Mouse (Mus musculus) gastrocnemius, postnatal 14 days (tissue): ENCODE measurements at regions not wholly inside any gene's neighbourhood (a gene's known extent, or its start where the extent isn't known, plus 50 kb on each side); places are given as distances from the start of the nearest gene placed in this dataset.
A peak's percentile ranks its signal among the peaks of the same experiment; 100 is the strongest.

Source experiments
- DNase-seq: peaks from one replicate; pipeline ENCODE4 v3.0.0; 2021; ENCODE audit warnings: mixed read lengths
- intact Hi-C: fragments of 180-260 bp; cut with DNase I; formaldehyde crosslinking; loops from one replicate; pipeline ENCODE4 v1.15.1; 2025; ENCODE audit warnings: low total_unique reads
- microRNA-seq, 2 experiments: library from miRNA; unstranded; fragments of <30 nt; microRNA quantifications; one replicate each; pipeline ENCODE4 v1.2.0; 2021

DNA sequence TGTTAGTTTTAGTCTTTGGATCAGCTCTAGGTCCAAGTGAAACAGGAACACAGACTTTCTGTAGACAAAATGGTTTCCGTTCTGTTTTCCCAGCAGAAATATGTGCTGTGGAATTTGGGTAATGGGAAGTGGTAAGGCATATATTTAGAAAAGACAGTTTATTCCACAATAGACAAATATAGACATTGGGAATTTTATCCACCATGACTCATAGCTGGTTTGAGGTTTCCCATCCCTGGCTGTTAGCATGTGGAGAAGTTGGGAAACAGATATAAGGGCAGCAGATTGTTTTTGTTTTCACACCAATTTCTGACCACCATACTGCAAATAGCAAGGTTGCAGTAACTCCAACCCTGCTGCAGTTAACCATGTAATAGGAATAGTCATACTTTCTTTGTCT, 385.0 kb upstream of the Adam34 start:
- DNase-seq: no peak
- intact Hi-C loops: no loop called here

DNA sequence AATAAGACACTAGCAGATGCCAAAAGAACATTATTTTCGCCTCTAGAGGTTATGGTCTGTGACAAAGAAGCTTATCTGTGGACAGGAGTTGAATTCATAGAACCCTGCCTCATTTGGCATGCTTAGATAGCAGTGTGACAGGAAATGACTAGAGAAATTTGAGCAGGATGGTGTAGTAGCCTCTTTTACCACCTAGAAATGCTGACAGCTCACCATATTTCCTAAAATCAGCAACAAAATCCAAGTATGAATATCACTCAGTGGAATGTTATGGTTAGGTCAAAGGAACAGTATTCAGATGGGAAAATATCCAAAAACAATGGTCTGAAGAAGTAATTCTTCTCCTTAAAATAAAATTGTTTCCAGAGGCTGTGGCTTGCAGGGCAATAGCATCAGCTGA, 383.6 kb upstream of the Adam34 start:
- intact Hi-C loops: no loop called here
- no peak for DNase-seq

DNA sequence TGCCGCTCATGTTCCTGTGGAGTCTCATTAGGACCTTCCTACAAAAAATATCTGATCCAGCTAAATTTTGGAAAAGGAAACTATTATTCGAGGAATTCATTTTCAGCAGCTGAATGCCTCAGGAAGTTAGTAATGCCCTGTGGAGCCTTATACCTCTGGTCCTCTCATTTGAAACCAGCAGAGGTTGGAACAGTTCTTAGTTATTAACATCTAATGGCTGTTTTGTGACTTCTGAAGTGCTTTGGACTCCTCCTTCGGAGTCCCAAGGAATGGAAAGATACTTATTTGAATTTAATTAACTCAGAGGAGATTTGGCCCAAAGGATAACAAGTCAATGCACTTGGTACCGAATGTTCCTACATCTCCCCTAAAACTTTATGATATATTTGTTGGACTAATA, 372.2 kb upstream of the Adam34 start:
- intact Hi-C loops: no loop called here
- no peak for DNase-seq

DNA sequence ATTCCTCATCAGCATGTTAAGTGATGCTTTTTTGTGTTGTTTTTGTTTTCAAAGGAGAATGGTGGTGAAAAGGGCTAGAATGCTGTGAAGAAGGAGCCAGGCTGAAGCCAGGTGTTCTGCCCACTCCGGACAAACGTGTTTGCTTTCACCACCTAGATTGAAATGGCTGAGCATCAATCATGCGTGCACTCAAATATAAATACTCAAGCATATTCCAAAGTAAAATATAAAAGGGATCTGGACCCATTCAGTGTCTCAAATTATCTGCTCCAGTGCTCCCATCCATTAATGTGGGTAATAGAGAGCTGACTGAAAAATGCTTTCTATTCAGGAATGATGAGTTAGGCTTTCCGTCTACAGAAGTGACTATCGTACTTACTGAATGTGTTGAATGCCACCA, 349.0 kb upstream of the Adam34 start:
- no peak for DNase-seq
- intact Hi-C loops: no loop called here

DNA sequence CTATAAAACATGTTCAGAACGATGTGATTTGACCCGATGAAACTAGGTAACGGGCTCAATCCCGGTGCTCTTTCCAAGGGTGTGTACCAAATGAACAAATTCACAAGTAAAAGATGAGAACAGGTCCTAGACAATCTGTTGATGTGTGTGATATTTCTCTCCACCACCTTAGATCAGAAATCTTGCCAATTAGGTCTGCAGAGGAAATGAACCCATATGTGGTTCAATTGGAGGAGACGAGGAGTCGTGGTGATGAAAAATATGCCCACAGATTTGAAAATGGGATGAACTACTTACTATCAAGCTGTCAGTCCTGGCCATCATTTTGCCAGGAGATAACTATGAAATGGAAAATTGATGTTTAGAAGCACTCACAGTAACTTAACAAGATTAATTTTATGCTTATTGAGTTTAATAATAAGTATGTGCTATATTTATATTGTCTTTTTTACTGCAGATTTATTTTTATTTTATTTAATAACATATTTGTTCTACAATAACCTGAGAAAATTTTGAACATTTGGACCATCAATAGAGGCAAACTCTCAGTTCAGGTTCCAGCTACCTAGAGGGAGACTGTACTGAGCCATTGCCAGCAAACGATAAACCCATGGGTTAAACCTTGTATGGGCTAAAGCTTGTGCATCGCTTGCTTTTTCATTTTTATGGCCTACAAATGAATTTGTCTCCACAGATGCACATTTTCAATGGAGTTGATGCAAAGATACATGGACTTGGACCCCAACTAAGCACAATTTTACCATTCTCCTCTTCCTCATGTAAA, 332.9 kb upstream of the Adam34 start:
- no peak for DNase-seq
- intact Hi-C loops: no loop called here

DNA sequence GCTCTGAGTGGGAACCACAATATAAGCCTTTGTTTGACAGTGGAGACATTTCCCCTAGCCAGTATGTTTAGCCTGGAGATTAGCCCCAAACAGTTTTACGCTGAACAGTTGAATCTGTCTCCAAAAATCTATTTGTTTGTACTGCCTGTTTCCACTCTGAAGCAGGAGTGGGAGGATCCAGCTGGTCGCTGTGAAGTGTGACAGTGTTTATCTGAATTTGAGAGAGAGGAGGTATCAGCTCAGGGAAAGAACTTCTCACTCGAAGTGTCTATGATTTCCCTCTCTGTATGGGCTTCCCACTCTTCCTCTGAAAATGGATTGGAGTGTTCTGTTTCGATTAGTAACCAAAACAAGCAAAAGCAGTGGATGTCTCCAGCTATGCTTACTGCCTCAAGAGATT, 324.4 kb upstream of the Adam34 start:
- intact Hi-C loops: no loop called here
- no peak for DNase-seq

DNA sequence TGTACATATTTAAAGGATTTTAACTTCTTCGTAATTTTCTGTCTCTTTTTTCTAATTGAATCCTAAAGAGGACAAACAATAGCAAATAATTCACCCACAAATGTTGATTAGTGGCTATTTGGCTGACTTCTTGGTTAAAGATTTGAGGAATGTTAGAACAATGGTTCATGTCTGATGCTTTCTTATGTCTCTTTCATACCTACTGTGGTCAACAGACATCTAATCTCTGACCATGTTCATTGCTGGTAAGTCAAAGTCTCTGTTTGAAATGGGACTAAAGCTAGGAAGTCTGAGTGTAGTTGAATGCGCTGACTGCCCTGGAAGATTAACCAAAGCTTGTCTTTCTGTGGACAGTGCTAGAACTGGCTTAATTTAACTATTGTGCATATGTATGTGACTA, 321.5 kb upstream of the Adam34 start:
- intact Hi-C loops: no loop called here
- no peak for DNase-seq

DNA sequence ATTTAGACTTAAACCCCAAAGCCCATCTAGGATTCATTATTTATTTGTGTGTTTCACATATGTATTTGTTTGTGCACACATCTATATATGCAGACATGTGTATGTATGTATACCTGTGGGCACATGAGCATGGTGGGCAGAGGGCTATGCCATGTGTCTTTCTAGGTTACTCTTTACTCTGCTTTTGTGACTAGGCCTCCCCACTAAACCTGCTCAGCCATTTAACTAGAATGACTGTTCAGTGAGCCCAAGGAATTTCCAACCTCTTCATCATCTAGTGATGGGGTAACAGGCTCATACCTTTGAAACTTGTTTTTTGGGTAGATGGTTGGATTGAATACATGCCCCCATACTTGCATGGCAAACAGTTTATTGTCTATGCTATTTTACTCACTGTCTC, 321.1 kb upstream of the Adam34 start:
- no peak for DNase-seq
- intact Hi-C loops: no loop called here

DNA sequence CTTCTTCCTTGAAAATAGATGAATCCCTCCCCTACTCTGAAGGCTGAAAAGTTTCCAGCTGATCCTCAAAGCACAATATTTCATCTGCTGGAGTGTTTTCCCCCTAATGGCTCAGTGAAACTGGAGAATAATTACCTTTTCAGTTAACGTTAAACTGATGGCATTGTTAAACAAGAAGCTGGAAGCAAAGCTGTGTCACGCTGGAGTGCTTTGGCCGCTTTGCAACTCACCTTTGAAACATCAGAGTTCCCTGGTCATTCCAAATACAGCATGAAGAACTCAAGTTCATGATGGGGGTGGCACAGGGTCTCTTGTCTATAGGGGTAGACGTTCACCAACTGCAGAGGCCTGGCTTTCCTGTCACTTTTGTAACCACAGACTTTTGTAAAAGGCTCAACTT, 317.9 kb upstream of the Adam34 start:
- intact Hi-C loops: no loop called here
- DNase-seq: no peak

DNA sequence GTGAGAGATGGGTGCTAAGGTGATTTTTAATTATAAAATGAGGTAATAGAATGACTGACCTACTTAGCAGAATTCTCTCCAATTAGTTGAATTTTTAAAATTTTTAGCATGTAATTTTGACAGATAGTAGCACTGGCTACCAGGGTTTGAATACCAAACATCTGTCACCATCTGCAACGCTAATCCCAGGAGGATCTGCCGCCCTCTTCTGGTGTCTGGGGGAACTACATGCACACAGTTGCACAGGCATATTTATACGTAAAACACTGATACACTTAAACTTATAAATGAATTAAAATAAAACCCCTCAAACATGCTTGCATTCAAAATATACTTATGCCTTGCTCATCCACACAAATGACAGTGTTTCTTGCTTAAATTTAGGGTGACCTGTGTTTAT, 316.1 kb upstream of the Adam34 start:
- intact Hi-C loops: no loop called here
- DNase-seq: peak; percentile 13

DNA sequence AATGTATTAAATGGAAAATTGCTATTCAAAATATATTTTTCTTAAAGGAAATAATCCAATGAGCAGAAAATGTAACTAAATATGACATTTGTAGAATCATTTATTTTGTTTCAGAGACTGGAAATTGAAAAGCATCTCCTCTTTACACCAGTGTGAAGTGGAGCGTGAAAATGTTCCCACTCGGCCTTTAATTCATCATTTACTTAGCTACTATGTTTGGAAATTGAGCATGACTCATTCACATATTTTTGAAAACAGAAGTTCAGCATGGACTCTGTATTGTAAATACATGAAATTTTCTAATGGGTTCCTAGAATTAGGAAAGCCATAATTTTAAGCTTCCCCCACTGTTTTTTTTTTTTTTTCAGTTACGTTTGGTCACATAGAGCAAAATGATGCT, 314.2 kb upstream of the Adam34 start:
- intact Hi-C loops: no loop called here
- no peak for DNase-seq

Small RNA genes in the stretch of these regions (microRNA-seq; reads per million reads assigned to microRNA genes)
- gene Gm24591: 0 reads per million in 2 experiments
